Comparison of ENCODE assay signal across 29 mouse cellular contexts in the genomic region with DNA sequence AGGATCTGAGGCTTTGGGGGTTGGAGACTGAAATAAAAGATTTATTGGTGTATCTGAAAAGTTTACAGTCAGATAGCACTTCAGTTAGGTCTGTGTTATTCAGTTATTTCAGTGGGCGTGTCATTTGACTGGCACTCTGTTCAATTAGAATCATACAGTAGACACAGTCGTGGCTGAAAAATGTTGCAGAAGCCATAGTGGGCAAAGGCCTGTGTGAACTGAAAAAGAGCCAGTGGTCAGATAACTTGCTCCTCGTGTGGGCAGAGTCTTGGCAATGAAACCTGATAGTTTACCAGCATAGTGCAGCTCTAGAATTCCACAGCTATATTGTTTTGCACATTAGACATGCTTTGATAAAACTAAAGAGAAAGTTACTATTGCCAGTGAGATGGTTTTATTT. TPM values are rescaled to one million over a fixed set of nuclear protein-coding genes. Genes with fewer than 3 reads are reported as not detected.
DNase-seq lines count a peak whose midpoint lies in the region; ATAC-seq and TF ChIP-seq lines count a peak whose summit lies in the region.
"Had no signal": no experiment of that assay in that cellular context is flagged by ENCODE, and none has a peak within 500 bp of the region (broad histone marks: within the 10 kb centered on the region; RNA-seq: fewer than 3 reads in every experiment).

No protein-coding gene starts in this region.

- DNase-seq in gastrocnemius, adult 2 months = no peak
- DNase-seq in gastrocnemius, postnatal 10 days = no peak
- peak; percentile 54 for DNase-seq in 3T3-L1 (ENCODE audit: low read depth, low spot score)
- DNase-seq in NIH3T3 (ENCODE audit: low read depth) = peak; percentile 40
- DNase-seq in left cerebral cortex, adult 18-20 months (ENCODE audit: low spot score in 2 of 2) = no peak
- DNase-seq in layer of hippocampus, adult 9-11 months = no peak
- DNase-seq: adrenal gland, adult 2 months; adrenal gland, postnatal 14 days; cerebellum, adult 11 months; cerebellum, adult 8-10 months; cerebellum, postnatal 10 days; cerebellum, postnatal 36 days; embryo, embryonic 11 days; gastrocnemius, postnatal 14 days; heart, adult 18-20 months; heart, postnatal 14 days; heart, postnatal 4 days had no signal

- intact Hi-C loops in gastrocnemius, adult 2 months (cut with DNase I) = no loop called here

- H3K27ac ChIP-seq in gastrocnemius, adult 2 months = peak overlapping the region; percentile 71; the same call in 1 of the 2 replicates
- H3K27ac ChIP-seq: embryonic facial prominence, embryonic 15.5 days; forebrain, embryonic 12.5 days; forebrain, embryonic 15.5 days; heart, embryonic 13.5 days; hindbrain, embryonic 14.5 days; hindbrain, postnatal 0 days had no signal

- TF ChIP-seq CTCF in gastrocnemius, adult 2 months (IDR thresholded peaks at IDR 0.05) = no peak

- H3K4me3 ChIP-seq in gastrocnemius, adult 2 months = no peak overlapping the region
- H3K4me3 ChIP-seq: embryonic facial prominence, embryonic 15.5 days; erythroblast, embryonic 14.5 days; forebrain, embryonic 12.5 days; forebrain, embryonic 15.5 days; heart, embryonic 13.5 days had no signal

- 0 out of 2 replicates have a peak, but pooled peaks have one; percentile 37 for ATAC-seq in megakaryocyte-erythroid progenitor cell, adult 5-6 weeks (replicated peaks; ENCODE audit: low FRiP score, low TSS enrichment, poor library complexity, severe bottlenecking)
- ATAC-seq: CD4-positive, CD25-positive, alpha-beta regulatory T cell, adult 4 months; forebrain, embryonic 15.5 days; hindbrain, postnatal 0 days; inflammation-experienced regulatory T-cells, adult 6 months; intestine, embryonic 16.5 days; Patski had no signal

RNA-seq across cellular contexts. Expression of gene Nfx1, which starts 11.8 kb away (rescaled TPM):
- total RNA-seq in gastrocnemius, adult 2 months (2021) = 10 to 100 TPM; 22.6 to 22.7 TPM
- total RNA-seq in gastrocnemius, postnatal 10 days (2021) = 10 to 100 TPM; 23.9 to 33.3 TPM
- total RNA-seq in megakaryocyte-erythroid progenitor cell, adult 5-6 weeks (2014; fragmentation: Nextera tagmentation) = 75.8 and 103 TPM in 2 replicates
- 74.3 and 77.6 TPM in 2 replicates for total RNA-seq in megakaryocyte-erythroid progenitor cell, adult 5-6 weeks (2017)
- total RNA-seq in left cerebral cortex, adult 18-20 months (2021) = 10 to 100 TPM; 73.4 to 73.6 TPM

RNA-seq across cellular contexts. Expression of gene Chmp5, which starts 34.3 kb away (rescaled TPM):
- total RNA-seq in gastrocnemius, adult 2 months (2021) = 10 to 100 TPM; 19.8 to 24.3 TPM
- total RNA-seq in gastrocnemius, postnatal 10 days (2021) = 10 to 100 TPM; 33.0 to 33.9 TPM
- total RNA-seq in megakaryocyte-erythroid progenitor cell, adult 5-6 weeks (2014; fragmentation: Nextera tagmentation) = 24.2 and 31.7 TPM in 2 replicates
- 74.8 and 110 TPM in 2 replicates for total RNA-seq in megakaryocyte-erythroid progenitor cell, adult 5-6 weeks (2017)
- 10 to 100 TPM; 80.1 to 82.2 TPM for total RNA-seq in left cerebral cortex, adult 18-20 months (2021)

RNA-seq across cellular contexts. Expression of gene Bag1, which starts 34.4 kb away (rescaled TPM):
- total RNA-seq in gastrocnemius, adult 2 months (2021) = 100 to 1,000 TPM; 201 to 232 TPM
- 100 to 1,000 TPM; 158 to 160 TPM for total RNA-seq in gastrocnemius, postnatal 10 days (2021)
- total RNA-seq in megakaryocyte-erythroid progenitor cell, adult 5-6 weeks (2014; fragmentation: Nextera tagmentation) = 224 and 246 TPM in 2 replicates
- 650 and 683 TPM in 2 replicates for total RNA-seq in megakaryocyte-erythroid progenitor cell, adult 5-6 weeks (2017)
- total RNA-seq in left cerebral cortex, adult 18-20 months (2021) = 100 to 1,000 TPM; 174 to 185 TPM

Comparison
In these comparisons a context has a peak if more than half of its experiments do, and no peak if none do; other contexts are left out.
1. DNase-seq: peak in 3T3-L1 (single experiment) and NIH3T3 (single experiment); none in gastrocnemius, adult 2 months (single experiment), gastrocnemius, postnatal 10 days (single experiment), left cerebral cortex, adult 18-20 months (0 of 2) and layer of hippocampus, adult 9-11 months (single experiment).